Mouse (Mus musculus) thymus, adult 2 months (tissue): ENCODE measurements around the gene Klhl32. TPM values are rescaled to one million over a fixed set of nuclear protein-coding genes. Genes with fewer than 3 reads are reported as not detected.

Source experiments
- DNase-seq: peaks from one replicate; pipeline ENCODE4 v3.0.0; 2021
- H3K27ac ChIP-seq: fragments of 200-500 bp; 2 replicates; pipeline ENCODE4 v1.5.1; 2012; ENCODE audit warnings: low read length, control low read depth; ENCODE audit not compliant: control insufficient read depth, insufficient read depth
- H3K27me3 ChIP-seq: fragments of 200-500 bp; 2 replicates; pipeline ENCODE4 v1.6.1; 2012; ENCODE audit warnings: mild to moderate bottlenecking, low read length, moderate library complexity, mixed read lengths; ENCODE audit not compliant: control insufficient read depth, insufficient read depth
- H3K36me3 ChIP-seq: fragments of 200-500 bp; 2 replicates; pipeline ENCODE4 v1.6.1; 2012; ENCODE audit warnings: mild to moderate bottlenecking, low read length, moderate library complexity; ENCODE audit not compliant: control insufficient read depth, insufficient read depth
- H3K4me1 ChIP-seq: fragments of 200-500 bp; replicated peaks from 2 replicates; pipeline ENCODE4 v1.6.1; 2012; ENCODE audit warnings: low read length; ENCODE audit not compliant: control insufficient read depth, insufficient read depth
- H3K4me3 ChIP-seq: fragments of 200-500 bp; 2 replicates; pipeline ENCODE4 v1.5.1; 2012; ENCODE audit warnings: mild to moderate bottlenecking, low read length, control low read depth, moderate library complexity; ENCODE audit not compliant: control insufficient read depth, insufficient read depth
- CTCF ChIP-seq: fragments of 200-500 bp; IDR thresholded peaks from 2 replicates; pipeline ENCODE4 v1.5.1; 2012; ENCODE audit warnings: mild to moderate bottlenecking, control low read depth, low read length, moderate library complexity, borderline replicate concordance; ENCODE audit not compliant: control insufficient read depth, poor library complexity, insufficient read depth; ENCODE audit errors: extremely low read depth
- POLR2A ChIP-seq: fragments of 200-500 bp; IDR thresholded peaks from 2 replicates; pipeline ENCODE4 v1.6.1; 2012; ENCODE audit warnings: mild to moderate bottlenecking, low read length, control low read depth, moderate library complexity; ENCODE audit not compliant: control insufficient read depth, poor library complexity, insufficient read depth; ENCODE audit errors: extremely low read depth
- WGBS: fragments of 180-500 bp; shearing (Covaris S2); methylation state at CpG from one replicate; pipeline ENCODE4 v1.1.7; 2018; 5-methylcytosine and 5-hydroxymethylcytosine counted together
- polyA plus RNA-seq: library from polyadenylated mRNA; depleted of rRNA; stranded (reverse); fragments of >200 nt; gene quantifications from 2 replicates; pipeline ENCODE4 v1.2.3, GENCODE M21; 2012

The Klhl32 gene
- polyA plus RNA-seq, 1 experiment = 0.49 TPM

DNA sequence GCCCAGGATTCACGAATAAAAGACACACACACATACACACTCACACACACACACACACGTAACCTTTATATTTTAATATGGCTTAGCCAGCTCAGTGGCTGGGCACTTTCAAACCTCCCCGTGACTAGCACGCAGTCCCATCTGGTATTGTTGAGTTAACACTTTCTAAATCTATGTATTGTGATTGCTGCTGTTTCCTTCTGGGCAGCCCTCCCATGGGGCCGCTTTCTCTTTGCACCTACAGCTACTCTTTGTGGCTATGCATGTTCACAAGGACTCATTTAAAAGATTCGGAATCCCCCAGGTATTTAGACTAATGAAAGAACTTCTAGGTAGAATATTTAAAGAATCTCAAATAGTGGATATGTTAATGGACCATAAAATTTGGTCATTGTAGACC lies 249.2 kb downstream of the Klhl32 start:
- Histone ChIP-seq H3K4me3 (no peak overlapping the region), H3K27me3 (no peaks in the 10 kb centered on the region), H3K36me3 (peaks cover 17% of the 10 kb centered on the region), H3K27ac (no peak overlapping the region), H3K4me1 (no peaks in the 10 kb centered on the region)
- TF ChIP-seq POLR2A = no peak
- no peak for TF ChIP-seq CTCF
- DNase-seq = no peak
- WGBS = 95% methylated on average over 6 of the region's 6 CpGs

DNA sequence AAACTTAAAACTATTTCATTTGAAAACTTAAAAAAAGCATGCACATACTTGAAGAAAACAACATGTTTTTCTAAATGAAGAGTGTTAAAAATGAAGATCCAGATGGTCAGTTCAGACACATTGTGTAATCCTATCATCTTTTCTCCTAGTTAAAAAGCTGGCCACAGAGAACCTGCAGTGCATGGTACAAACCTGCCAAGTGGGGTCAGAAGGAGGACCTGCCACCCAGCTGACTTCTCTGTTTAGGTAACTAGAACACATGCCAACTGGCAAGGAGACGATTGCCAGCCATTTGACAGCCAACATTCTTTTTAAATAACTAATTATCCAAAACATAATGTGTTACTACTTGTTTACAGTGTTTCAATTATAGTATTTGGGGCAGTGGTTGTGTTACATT lies 252.3 kb downstream of the Klhl32 start:
- no peak for DNase-seq
- Histone ChIP-seq H3K27me3 (no peaks in the 10 kb centered on the region), H3K4me1 (no peaks in the 10 kb centered on the region), H3K4me3 (no peak overlapping the region), H3K36me3 (peaks cover 20% of the 10 kb centered on the region), H3K27ac (no peak overlapping the region)
- WGBS = 88% methylated on average over 1 of the region's 1 CpGs
- TF ChIP-seq CTCF = no peak
- TF ChIP-seq POLR2A = no peak

DNA sequence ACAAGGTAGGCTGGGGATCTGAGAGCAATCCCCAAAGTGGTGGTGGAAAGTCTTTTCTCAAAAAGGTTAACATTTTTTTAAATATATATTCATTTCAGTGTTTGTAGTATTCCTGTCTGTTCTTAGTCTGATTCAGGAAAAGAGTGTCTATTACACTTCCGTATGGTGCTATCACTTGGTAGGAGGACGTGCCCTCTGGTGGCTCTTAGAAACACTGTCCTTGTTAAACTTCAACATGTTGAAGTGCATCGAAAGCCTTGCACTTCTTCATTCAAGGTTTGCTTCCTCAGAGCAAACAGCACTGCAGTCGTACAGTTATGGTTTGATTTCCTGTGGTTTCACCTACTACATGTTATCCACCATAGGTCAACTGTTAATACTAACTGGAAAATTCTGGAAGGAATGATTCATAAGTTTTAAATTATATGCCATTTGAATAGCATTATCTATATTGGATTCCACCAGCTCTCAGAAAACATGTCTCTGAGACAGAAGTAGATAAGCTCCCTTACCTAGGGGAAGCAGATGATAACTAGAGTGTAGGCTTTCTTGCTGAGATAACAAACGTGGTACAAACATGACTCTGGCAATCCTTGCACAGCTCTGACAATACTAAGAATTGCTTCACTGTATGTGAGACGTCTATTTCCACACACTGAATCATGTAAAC lies 253.8 kb downstream of the Klhl32 start:
- H3K27me3 ChIP-seq = no peaks in the 10 kb centered on the region
- H3K27ac ChIP-seq = no peak overlapping the region
- no peak overlapping the region for H3K4me3 ChIP-seq
- TF ChIP-seq POLR2A (no peak), CTCF (no peak)
- H3K4me1 ChIP-seq = no peaks in the 10 kb centered on the region
- 90% methylated on average over 6 of the region's 6 CpGs for WGBS
- no peak for DNase-seq
- H3K36me3 ChIP-seq = peaks cover 20% of the 10 kb centered on the region

DNA sequence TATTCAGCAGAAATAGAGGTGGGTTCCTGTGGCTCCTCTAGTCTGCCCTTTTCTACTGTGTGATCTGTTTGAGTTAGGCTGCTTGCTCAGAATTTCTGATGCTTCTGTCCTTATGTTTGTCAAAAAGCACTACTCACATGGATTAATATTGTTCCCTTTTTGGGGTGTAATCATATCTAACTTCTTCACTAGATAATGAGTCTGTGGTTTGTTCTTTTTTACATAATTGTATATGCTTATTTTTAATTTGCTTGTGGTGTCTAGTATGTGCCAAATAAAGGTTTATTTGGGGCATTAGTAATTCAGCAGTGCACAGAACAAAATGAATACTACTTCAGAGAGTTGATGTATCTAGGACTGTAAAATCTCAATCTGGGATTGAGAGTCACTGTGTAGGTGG lies 256.1 kb downstream of the Klhl32 start:
- no peak for DNase-seq
- H3K4me3 ChIP-seq = no peak overlapping the region
- H3K27ac ChIP-seq = no peak overlapping the region
- H3K36me3 ChIP-seq = peaks cover 15% of the 10 kb centered on the region
- TF ChIP-seq CTCF (no peak), POLR2A (no peak)
- H3K27me3 ChIP-seq = no peaks in the 10 kb centered on the region
- no peaks in the 10 kb centered on the region for H3K4me1 ChIP-seq

DNA sequence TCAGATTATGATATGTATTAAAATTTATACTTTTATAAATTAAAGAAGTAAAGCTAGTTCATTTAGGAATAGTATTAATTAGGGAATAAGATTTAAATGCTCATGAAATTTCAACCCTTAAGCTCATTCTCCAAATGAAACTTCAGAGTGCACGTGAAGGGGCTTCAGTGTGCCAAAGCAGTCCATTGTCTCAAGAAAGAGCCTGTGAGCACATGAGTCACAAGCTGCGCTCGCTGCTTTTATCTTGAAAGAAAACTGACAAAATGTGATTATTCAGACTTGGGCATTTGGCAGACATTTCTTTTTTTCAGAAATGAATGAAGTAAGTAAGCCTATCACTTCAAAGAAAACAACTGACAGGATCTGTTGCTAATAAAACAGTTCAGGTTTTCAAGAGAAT lies 266.9 kb downstream of the Klhl32 start:
- Histone ChIP-seq H3K4me1 (no peaks in the 10 kb centered on the region), H3K27me3 (no peaks in the 10 kb centered on the region), H3K36me3 (peaks cover 6% of the 10 kb centered on the region; the same call in 1 of the 2 replicates), H3K27ac (no peak overlapping the region), H3K4me3 (no peak overlapping the region)
- no peak for DNase-seq
- WGBS = 97% methylated on average over 3 of the region's 3 CpGs
- TF ChIP-seq CTCF (no peak), POLR2A (no peak)

DNA sequence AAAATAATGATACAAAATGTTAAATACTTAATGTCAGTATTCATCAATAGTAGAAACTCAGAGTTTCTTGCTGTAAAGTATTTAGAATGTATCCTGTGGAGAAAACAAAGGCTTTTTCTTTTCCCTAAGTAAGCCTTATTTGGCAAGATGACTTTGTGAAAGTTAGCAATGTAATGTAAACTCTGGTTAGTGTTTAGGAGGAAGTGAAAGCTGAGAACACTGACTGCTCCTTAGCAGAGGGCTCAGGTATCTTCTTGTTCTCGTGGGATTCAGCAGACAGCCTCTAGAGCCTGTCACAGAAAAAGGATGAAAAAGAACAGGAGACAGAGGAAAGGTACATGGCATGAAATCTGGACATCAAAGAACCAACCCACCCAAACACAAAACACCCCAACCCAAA lies 268.6 kb downstream of the Klhl32 start:
- Histone ChIP-seq H3K4me3 (no peak overlapping the region), H3K27ac (no peak overlapping the region), H3K4me1 (no peaks in the 10 kb centered on the region), H3K36me3 (peaks cover 6% of the 10 kb centered on the region; the same call in 1 of the 2 replicates), H3K27me3 (no peaks in the 10 kb centered on the region)
- DNase-seq = no peak
- TF ChIP-seq POLR2A = no peak
- no peak for TF ChIP-seq CTCF
- 66% methylated on average over 1 of the region's 1 CpGs for WGBS

DNA sequence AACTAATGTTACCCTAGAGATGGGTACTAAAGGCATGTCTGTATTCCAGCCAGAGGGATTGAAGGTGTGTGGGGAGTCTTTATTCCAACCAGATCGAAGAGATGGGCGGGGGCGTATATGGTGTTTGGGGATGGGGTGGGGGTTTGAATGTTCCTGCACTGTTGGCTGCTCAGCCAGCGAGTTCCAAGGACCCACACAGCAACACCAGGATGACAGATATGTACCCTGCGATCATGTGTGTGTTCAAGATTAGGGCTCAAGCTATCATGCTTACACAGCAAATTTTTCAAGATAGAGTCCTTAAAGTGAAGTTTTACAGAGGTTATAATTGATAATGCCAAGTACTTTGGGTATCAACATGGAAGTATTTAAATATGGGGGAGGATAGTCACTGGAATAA lies 273.3 kb downstream of the Klhl32 start:
- Histone ChIP-seq H3K27ac (no peak overlapping the region), H3K4me1 (no peaks in the 10 kb centered on the region), H3K4me3 (no peak overlapping the region), H3K27me3 (no peaks in the 10 kb centered on the region), H3K36me3 (peaks cover 3% of the 10 kb centered on the region; the same call in 1 of the 2 replicates)
- no peak for TF ChIP-seq CTCF
- TF ChIP-seq POLR2A = no peak
- over 99% methylated on average over 5 of the region's 5 CpGs for WGBS
- DNase-seq = no peak
